Mouse (Mus musculus): ENCODE measurements around the gene Slc16a11. TPM values are rescaled to one million over a fixed set of nuclear protein-coding genes. Genes with fewer than 3 reads are reported as not detected.

Gene Slc16a11
- polyA plus RNA-seq, 1 experiment from 2014 or later, result 1.3 TPM

DNA sequence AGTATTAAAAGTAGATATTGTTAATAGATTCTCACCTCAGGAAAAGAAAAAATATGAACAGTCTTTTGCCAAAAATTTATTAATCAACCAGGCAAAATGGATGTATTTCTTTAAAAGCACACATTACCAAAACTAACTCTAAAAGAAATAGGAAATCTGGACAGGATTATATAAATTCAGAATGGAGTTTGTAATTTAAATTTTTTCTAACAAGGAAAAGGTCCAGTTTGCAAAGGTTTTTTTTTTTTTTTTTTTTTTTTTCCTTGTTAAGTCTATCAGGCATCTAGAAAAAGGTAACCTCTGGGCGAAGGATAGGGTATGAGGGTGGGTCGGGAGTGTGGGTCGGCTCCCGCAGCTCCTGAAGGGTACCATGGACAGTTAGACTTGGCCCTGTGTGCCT, 32.1 kb upstream of the Slc16a11 start:
- H3K9me3 ChIP-seq (replicated peaks), result no peaks in the 10 kb centered on the region
- no peak overlapping the region for H3K27ac ChIP-seq (replicated peaks)
- no peaks in the 10 kb centered on the region for H3K4me1 ChIP-seq
- H3K27me3 ChIP-seq (ENCODE audit: low read depth, poor library complexity, severe bottlenecking), result no peaks in the 10 kb centered on the region
- no peak overlapping the region for H3K4me3 ChIP-seq
- no peak for DNase-seq (ENCODE audit: low spot score)
- no peaks in the 10 kb centered on the region for H3K36me3 ChIP-seq
- 93% methylated on average over 4 of the region's 4 CpGs for WGBS

GRCm38 (mm10) chr11:70185120-70185519, 27.4 kb upstream of the Slc16a11 start:
- Histone ChIP-seq H3K36me3 (no peaks in the 10 kb centered on the region), H3K9me3 (replicated peaks) (no peaks in the 10 kb centered on the region), H3K27me3 (ENCODE audit: low read depth, poor library complexity, severe bottlenecking) (no peaks in the 10 kb centered on the region), H3K4me3 (no peak overlapping the region), H3K4me1 (no peaks in the 10 kb centered on the region), H3K27ac (replicated peaks) (no peak overlapping the region)
- 89% methylated on average over 7 of the region's 7 CpGs for WGBS
- no peak for DNase-seq (ENCODE audit: low spot score)

- DNase-seq (ENCODE audit: low spot score), result no peak
- WGBS, result 92% methylated on average over 28 of the region's 28 CpGs
- H3K27ac ChIP-seq (replicated peaks), result no peak overlapping the region
These were observed 23.0 kb upstream of the Slc16a11 start for GRCm38 (mm10) chr11:70189319-70190134.

DNA sequence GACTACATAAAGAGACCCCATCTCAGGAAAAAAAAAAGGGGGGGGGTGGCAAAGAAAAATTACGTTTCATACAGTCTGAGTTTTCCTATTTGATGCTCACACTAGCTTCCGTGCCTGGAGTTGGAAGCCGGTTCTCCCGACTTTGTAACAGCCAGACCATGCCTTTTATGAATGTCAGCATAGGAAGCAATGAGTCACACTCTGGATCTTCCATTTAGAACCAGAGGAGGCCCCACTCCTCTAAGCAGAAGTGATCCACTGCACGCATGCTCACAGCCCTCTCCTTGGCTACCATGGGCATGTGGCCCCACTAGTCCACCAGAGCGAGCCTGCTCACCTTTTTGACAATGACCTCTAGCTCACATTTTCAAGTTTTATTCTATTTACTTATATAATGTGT, 21.4 kb upstream of the Slc16a11 start:
- H3K27ac ChIP-seq (replicated peaks), result no peak overlapping the region
- 88% methylated on average over 6 of the region's 6 CpGs for WGBS
- no peak overlapping the region for H3K4me3 ChIP-seq

More at GRCm38 (mm10) chr11:70189319-70190134, 23.0 kb upstream of the Slc16a11 start:
- Histone ChIP-seq H3K36me3 (no peaks in the 10 kb centered on the region), H3K27me3 (ENCODE audit: low read depth, poor library complexity, severe bottlenecking) (no peaks in the 10 kb centered on the region), H3K4me3 (no peak overlapping the region), H3K4me1 (no peaks in the 10 kb centered on the region), H3K9me3 (replicated peaks) (no peaks in the 10 kb centered on the region)

DNA sequence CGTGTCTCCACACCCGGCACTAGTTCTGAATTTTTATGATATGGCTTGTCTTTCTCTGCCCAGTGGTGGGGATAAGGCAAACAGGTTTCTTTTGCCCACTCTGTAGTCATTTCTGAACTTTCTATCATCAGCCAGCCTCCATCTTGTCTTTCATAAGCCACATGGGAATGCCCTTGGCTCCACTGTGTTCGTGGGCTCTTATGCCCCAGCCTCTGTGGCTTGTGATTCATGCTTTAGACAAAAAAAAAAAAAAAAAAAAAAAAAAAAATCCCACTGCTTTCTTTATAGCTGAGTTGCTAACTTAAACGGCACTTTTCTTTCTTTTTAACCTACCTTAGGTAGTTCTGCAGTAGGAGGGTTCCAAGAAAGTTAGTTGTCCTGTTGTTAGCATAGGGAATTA, 20.4 kb upstream of the Slc16a11 start:
- Histone ChIP-seq H3K4me3 (no peak overlapping the region), H3K9me3 (replicated peaks) (no peaks in the 10 kb centered on the region), H3K36me3 (no peaks in the 10 kb centered on the region), H3K27ac (replicated peaks) (no peak overlapping the region), H3K27me3 (ENCODE audit: low read depth, poor library complexity, severe bottlenecking) (no peaks in the 10 kb centered on the region), H3K4me1 (no peaks in the 10 kb centered on the region)
- DNase-seq (ENCODE audit: low spot score), result no peak
- 87% methylated on average over 4 of the region's 4 CpGs for WGBS

More for the DNA sequence above, 21.4 kb upstream of the Slc16a11 start:
- Histone ChIP-seq H3K9me3 (replicated peaks) (no peaks in the 10 kb centered on the region), H3K4me1 (no peaks in the 10 kb centered on the region), H3K27me3 (ENCODE audit: low read depth, poor library complexity, severe bottlenecking) (no peaks in the 10 kb centered on the region), H3K36me3 (no peaks in the 10 kb centered on the region)
- DNase-seq (ENCODE audit: low spot score), result no peak

DNA sequence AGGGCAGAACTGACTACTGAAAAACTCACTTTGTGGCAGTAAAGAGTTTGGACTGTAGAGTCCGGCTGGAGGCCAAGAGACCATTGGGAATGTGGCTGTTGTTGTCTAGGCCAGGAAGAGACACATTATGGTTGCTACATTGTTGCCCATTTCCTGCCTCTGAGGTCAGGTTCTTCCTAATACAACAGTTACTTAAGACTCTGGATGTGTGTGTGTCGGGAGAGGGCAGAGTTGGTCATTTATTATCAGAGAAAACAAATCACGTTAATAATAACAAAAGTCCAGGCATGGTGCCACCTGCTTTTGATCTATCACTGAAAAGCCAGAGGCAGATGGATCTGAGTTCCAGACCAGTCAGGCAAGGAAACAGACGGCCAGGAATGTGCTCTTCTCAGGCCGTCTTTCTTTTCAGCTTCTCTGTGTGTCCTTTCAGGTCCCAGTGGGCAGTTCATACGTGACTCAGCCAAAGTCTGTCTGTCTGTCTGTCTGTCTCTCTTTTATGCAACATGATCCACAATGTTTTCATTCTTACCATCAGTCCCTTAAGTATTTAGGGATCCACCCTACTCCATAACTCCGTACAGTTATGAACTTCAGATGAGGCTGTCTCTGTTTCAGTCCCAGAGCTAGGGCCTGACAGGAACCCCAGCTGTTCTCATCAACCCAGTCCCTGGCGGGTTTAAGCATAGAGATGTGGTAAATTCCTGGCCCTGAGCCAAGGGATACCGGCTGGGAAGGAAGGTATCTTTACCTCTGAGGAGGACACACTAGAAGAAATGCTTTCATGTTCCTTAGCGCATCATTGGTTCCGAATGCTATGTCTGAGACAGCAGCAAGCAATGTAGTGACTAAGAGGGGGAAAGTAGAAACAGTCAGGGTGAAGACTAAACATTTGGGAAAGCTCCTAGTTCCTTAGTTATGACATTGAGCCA, 18.9 kb upstream of the Slc16a11 start:
- no peaks in the 10 kb centered on the region for H3K36me3 ChIP-seq
- no peaks in the 10 kb centered on the region for H3K27me3 ChIP-seq (ENCODE audit: low read depth, poor library complexity, severe bottlenecking)
- no peak overlapping the region for H3K4me3 ChIP-seq
- DNase-seq (ENCODE audit: low spot score), result no peak
- H3K4me1 ChIP-seq, result no peaks in the 10 kb centered on the region
- WGBS, result 70% methylated on average over 11 of the region's 11 CpGs
- no peak overlapping the region for H3K27ac ChIP-seq (replicated peaks)
- H3K9me3 ChIP-seq (replicated peaks), result no peaks in the 10 kb centered on the region

DNA sequence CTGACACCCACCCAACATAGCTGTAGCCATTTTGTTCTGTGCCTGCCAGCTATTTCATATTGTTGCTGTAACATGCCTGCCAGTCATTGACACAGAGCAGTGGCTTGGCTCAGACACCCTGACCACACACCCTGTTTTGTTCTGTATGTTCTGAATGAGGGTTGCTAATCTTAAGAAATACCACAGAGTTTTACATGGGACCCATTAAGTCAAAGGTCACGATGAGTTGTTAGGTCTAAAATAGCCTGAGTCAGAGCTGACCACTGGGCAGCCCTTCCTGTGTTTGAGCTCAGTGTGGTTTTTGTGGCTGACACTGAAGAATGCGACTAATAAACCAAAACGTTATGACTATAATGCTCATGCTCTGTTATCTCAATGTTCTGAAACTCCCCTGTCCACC, 14.2 kb upstream of the Slc16a11 start:
- Histone ChIP-seq H3K4me1 (no peaks in the 10 kb centered on the region), H3K4me3 (no peak overlapping the region), H3K9me3 (replicated peaks) (no peaks in the 10 kb centered on the region), H3K27ac (replicated peaks) (no peak overlapping the region), H3K36me3 (no peaks in the 10 kb centered on the region), H3K27me3 (ENCODE audit: low read depth, poor library complexity, severe bottlenecking) (no peaks in the 10 kb centered on the region)
- WGBS, result 91% methylated on average over 3 of the region's 3 CpGs
- DNase-seq (ENCODE audit: low spot score), result no peak

GRCm38 (mm10) chr11:70199107-70199506, 13.4 kb upstream of the Slc16a11 start:
- Histone ChIP-seq H3K9me3 (replicated peaks) (no peaks in the 10 kb centered on the region), H3K27me3 (ENCODE audit: low read depth, poor library complexity, severe bottlenecking) (no peaks in the 10 kb centered on the region), H3K27ac (replicated peaks) (no peak overlapping the region), H3K4me3 (no peak overlapping the region), H3K36me3 (no peaks in the 10 kb centered on the region), H3K4me1 (no peaks in the 10 kb centered on the region)
- no peak for DNase-seq (ENCODE audit: low spot score)
- WGBS, result 85% methylated on average over 8 of the region's 8 CpGs

DNA sequence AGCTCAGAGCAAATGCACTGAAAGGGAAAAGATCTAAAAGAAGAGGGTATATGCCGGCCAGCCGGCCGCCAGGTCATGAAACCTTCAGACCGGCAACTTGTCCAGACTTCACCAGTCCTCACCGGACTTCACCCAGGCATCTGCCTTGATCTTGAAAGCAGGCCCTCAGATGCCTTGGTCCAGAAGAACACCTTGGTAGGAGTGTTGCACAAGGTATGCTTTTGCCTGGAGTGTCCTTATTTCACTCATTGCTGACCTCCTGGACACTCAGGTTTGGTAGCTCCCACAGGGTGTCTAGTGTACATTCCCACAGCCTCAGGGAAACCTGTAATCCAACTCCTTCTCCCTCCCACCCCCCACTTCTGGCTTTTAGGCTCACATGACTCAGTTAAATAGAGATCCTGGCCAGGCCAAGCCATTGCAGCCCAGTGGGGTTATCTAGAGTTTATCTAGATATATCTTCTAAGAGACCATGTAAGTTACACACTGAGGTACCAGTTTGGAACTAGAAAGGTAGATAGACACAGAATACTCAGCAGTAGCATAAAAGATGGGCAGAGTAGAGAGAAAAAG, 12.4 kb upstream of the Slc16a11 start:
- H3K4me1 ChIP-seq, result no peaks in the 10 kb centered on the region
- 88% methylated on average over 5 of the region's 5 CpGs for WGBS
- H3K36me3 ChIP-seq, result no peaks in the 10 kb centered on the region
- DNase-seq (ENCODE audit: low spot score), result no peak
- H3K4me3 ChIP-seq, result no peak overlapping the region
- H3K27me3 ChIP-seq (ENCODE audit: low read depth, poor library complexity, severe bottlenecking), result no peaks in the 10 kb centered on the region
- H3K27ac ChIP-seq (replicated peaks), result no peak overlapping the region
- H3K9me3 ChIP-seq (replicated peaks), result no peaks in the 10 kb centered on the region

GRCm38 (mm10) chr11:70201691-70202090, 10.9 kb upstream of the Slc16a11 start:
- 35% methylated on average over 5 of the region's 5 CpGs for WGBS
- no peaks in the 10 kb centered on the region for H3K27me3 ChIP-seq (ENCODE audit: low read depth, poor library complexity, severe bottlenecking)
- no peaks in the 10 kb centered on the region for H3K4me1 ChIP-seq
- no peak overlapping the region for H3K4me3 ChIP-seq
- no peaks in the 10 kb centered on the region for H3K36me3 ChIP-seq
- no peaks in the 10 kb centered on the region for H3K9me3 ChIP-seq (replicated peaks)
- peak; percentile 78 for DNase-seq (ENCODE audit: low spot score)
- H3K27ac ChIP-seq (replicated peaks), result no peak overlapping the region

DNA sequence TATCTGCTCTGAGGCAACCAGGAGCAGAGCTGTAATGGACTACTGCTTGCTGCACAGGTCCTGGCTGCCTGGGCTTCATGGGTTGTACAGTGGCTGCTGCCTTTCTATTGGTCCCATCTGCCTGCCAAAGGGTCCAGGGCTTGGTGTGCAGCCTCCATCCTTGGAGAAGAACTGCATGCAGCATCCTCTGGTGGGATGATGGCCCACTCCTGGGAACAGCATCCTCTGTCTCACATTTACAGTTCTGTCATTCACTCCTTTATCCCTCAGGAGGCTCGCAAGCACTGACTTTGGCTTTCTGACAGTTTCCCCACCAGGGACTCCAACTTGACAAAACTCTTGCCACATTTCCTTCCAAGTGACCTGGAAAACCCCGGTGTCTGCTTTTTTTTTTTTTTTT, 5.8 kb upstream of the Slc16a11 start:
- 90% methylated on average over 2 of the region's 2 CpGs for WGBS
- no peaks in the 10 kb centered on the region for H3K9me3 ChIP-seq (replicated peaks)
- H3K4me1 ChIP-seq, result no peaks in the 10 kb centered on the region
- DNase-seq (ENCODE audit: low spot score), result no peak
- no peak overlapping the region for H3K4me3 ChIP-seq
- no peaks in the 10 kb centered on the region for H3K36me3 ChIP-seq
- no peaks in the 10 kb centered on the region for H3K27me3 ChIP-seq (ENCODE audit: low read depth, poor library complexity, severe bottlenecking)
- no peak overlapping the region for H3K27ac ChIP-seq (replicated peaks)

DNA sequence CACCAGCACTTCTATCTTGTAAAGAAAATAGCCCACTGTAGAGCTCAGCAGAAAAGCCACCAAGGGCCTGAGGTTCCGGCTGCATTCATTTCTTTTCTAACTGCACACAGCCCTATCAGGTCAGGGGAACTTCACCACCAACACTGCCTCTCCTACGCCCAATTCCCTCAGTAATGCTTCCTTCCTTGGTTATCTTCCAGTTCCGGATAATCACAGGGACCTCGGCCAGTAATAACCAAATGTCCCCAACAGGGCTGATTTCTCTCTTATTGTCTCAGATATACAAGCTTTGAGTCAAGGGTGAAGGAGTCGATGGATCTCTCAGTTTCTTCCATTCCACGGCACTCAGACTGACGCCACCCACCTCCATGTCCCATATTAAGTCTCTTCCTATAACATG, 5.3 kb upstream of the Slc16a11 start:
- Histone ChIP-seq H3K4me1 (no peaks in the 10 kb centered on the region), H3K27me3 (ENCODE audit: low read depth, poor library complexity, severe bottlenecking) (peaks cover 4% of the 10 kb centered on the region), H3K27ac (replicated peaks) (no peak overlapping the region), H3K9me3 (replicated peaks) (no peaks in the 10 kb centered on the region), H3K4me3 (no peak overlapping the region), H3K36me3 (no peaks in the 10 kb centered on the region)
- no peak for DNase-seq (ENCODE audit: low spot score)
- WGBS, result 86% methylated on average over 7 of the region's 7 CpGs
